Mouse (Mus musculus) lung, adult 18-20 months (tissue): ENCODE measurements around the gene Atp5k.

Source experiments
- DNase-seq, 2 experiments: peaks; one replicate each; pipeline ENCODE4 v3.0.0; 2022; ENCODE audit warnings: mixed read lengths in 2 of 2

Atp5k gene

DNA sequence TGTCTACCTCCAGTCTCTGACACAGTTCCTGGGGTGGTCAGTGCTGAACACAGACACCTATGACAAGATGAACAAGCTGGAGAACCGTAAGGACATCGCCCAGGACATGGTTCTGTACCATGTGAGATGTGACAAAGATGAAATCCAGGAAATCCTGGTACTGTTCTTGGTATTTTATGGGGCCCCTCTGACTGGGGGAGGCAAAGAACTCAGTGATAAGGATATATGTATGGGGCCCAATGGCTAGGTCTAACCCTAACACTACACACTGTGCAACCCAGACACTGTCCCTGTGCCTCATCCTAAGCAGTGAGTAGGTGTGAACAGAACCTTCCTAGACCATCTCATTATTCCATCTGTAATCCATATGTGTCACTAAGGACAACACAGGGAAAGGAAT is 10.8 kb downstream of the Atp5k start:
- no peak for DNase-seq

DNA sequence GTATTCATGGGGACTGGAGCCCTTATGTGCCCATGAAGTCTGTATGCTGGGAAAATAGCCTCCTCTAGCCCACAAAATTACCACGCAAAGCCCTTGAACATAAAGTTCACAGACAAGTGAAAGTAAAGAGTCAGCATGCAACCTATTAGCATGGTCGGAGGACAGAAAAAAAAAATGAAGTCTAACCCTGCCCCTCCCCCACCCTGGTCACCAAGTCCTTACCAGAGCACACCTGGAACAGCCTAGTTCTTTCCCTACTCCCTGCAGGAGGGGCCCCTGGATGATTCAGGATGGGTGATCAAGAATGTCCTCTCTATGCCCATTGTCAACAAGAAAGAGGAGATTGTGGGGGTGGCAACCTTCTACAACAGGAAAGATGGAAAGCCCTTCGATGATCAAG is 11.5 kb downstream of the Atp5k start:
- DNase-seq, result no peak

DNA sequence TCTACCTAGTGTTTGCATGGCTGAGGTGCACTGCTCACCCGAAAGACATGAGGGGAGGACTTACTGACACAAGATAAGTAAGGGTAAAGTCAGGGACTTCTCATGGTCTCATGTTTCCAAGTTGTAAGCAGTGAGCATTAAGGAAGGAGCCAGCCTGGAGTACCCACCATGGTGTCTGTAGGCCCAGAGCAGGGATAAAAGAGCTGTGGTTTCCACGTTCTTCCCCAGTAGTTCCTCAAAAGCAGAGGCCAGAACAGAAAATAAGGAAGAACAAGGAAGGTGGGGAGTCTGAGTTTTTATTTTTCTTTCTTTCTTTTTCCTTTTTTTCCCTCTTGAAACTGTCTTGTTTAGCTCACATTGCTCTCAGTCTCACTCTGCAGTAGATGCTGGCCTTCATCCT is 19.5 kb downstream of the Atp5k start:
- DNase-seq, result no peak

DNA sequence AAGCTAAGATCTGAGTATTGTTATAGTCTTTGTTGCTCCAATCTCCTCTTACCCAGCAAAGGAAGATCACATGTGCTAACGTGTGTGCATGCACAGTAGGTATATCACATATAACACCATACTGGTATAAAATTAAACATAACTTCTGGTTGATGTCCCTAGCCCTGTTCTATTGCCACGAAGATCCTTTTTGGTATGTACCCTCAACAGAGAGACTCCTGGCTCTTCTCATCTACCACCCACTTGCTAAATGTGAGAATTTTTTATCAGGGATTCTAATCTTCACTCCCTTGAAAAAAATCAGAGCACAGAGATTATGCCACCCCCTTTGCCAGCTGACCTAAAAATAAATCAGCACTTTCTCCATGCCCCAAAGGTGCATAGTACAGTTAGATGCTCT is 27.3 kb downstream of the Atp5k start:
- no peak for DNase-seq

DNA sequence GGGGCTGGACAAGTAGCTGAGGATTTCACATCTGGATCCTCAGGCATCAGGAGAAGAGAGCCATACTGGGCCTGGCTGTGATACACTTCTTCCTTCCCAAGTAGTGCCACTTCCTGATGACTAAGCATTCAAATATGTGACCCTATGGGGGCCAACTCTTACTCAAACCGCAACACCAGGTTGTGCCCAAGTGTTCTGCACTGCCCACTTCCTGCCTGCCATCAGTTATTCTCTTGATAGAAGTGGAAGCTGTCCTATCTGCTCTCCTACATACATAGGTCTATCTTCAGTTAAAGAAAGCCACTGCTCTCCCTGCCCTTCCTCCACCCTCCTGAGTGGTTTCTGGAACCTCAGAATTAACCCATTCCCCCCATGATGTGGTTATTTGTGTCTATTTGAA is 28.8 kb downstream of the Atp5k start:
- no peak for DNase-seq

DNA sequence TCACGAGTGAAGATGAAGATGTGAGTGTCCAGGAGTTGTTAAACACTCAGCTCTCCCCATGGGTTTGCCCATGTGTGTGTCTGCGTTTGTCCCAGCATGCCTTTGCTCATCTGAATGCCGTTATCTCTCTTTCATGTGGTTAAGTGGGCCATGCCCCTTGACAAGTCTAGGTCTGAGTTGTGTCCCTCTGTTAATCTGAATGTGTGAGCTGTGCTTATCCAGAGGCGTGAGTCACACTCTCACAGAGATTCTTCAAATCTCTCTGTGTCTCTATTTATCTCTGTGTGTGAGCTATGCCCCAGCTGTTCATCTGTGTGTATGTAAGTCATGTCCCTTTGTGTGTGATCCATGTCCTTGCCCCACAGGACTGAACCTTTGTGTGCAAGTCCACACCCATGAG is 30.8 kb downstream of the Atp5k start:
- DNase-seq, result no peak

DNA sequence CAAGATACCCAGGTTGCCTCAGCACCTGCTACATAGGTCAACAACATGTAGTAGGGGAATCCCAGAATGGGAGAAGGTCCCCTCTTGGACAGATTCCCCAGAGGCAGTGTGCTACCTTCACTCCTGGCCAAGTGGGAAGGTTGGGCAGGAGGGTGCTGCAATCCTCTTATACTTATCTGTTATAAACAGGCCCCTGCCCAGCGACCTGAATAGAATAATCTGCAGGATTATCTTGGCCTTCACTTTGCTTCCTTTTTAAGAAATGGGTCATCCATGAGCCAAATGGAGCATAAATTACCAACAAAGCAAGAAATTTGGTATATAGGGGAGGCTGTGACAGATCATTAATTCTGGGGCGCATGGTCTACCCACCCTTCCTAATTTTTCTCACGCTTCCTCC is 44.5 kb downstream of the Atp5k start:
- DNase-seq, result no peak

DNA sequence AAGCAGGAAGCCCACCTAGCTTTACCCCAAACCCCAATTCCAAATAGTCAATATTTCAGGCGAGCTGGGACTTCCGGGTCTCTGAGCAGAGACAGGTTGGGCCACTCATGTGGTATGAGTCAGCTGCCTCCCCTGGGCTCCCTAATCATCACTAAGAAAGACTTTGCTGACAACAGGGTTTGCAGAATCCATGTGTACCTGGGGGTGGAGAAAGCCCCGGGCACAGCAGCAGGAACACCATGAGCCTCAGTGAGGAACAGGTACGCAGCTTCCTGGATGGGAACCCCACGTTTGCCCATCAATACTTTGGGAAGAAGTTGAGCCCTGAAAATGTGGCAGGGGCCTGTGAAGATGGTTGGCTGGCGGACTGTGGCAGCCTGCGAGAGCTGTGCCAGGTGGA is 46.0 kb downstream of the Atp5k start, which contains the start of gene Pde6b:
Gene Pde6b, plus strand, starts transcription at position 191 of the 400 bp plus-strand sequence.
- no peak for DNase-seq

DNA sequence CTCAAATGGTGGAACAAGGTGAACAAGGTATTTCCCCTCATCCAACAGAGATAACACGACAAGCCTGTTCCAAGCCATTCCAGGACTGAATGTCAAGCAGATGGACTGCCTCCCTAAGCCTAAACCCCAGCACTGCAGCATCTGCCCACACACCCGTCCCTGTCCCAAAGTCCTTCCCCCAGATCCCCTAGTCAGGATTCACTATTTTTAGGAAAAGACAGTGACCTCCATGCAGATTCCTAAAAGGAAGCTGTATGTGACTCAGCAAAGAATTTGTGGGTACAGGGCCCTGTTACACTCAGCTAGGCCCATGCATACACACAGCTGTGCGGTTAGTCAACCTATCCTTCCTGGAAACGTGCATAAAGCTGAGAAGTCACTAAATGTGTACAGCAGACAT is 47.8 kb downstream of the Atp5k start:
- DNase-seq, result no peak

DNA sequence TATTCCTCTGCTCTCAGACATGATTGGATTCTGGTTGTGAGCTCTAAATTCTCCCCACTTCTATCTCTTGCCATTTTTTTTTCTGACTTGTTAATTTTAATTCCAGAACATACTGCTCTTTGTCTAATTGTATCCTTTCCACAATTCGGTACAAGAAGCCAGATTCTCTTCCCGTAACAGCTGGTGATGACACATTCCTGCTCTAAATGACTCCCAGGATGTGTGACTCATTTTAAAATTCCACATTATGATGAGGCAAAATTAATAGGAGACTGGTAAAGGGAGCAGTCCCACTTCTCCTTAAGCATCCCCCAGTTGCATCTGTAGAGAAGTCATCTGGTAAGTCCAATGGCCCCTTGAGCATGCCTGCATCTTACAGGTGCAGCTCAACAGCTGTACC is 48.6 kb downstream of the Atp5k start:
- DNase-seq, result no peak
